Mouse (Mus musculus): ENCODE measurements around the gene Olfr328.

GRCm38 (mm10) chr11:58587898-58588348 is 32.5 kb upstream of the Olfr328 start:
- TF ChIP-seq HCFC1 (IDR thresholded peaks at IDR 0.05; ENCODE audit: borderline replicate concordance, insufficient read depth, low read length) (no peak), MAFK (IDR thresholded peaks at IDR 0.05; ENCODE audit: insufficient read depth, low read depth, low read length) (no peak)
